Mouse (Mus musculus): ENCODE measurements at regions not wholly inside any gene's neighbourhood (a gene's known extent, or its start where the extent isn't known, plus 50 kb on each side); places are given as distances from the start of the nearest gene placed in this dataset.

DNA sequence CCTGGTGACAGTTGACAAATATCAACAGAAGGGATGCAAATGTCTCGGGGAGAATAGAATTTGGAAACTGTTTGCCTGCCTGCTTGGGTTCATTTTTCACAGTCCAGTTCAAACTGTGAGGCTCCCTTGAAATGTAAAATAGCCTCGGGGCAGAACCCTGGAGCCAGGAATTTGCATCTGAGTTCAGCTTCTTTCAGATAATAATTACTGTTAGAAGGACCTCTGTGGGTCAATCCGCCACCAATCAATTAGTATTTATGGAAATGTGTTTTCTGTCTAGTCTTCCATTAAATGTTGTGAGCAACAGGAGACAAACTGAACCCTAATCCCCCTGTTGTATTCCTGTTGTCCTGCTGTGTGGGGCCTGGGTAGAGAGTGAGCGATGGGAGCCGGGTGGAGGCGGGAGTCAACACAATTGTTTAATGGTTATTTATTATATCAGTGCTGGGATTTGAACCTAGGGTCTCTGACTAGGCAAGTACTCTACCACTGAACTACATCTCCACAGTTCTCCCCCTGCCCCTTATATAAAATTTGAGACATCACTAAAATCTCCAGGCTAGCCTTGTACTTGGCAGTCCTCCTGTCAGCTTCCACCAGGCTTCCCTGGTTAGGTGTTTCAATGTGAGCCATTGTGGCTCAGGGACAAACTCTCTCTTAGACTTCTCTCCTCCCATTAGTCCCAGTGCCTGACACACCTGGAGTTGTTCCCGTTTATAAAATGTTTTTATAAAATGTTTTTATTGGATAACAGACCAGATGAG, 103.3 kb downstream of the Zfp281 start:
- no peaks in the 10 kb centered on the region for H3K27me3 ChIP-seq (ENCODE audit: control insufficient read depth, insufficient read depth, low read length)
- H3K9me3 ChIP-seq (replicated peaks; ENCODE audit: control insufficient read depth, low read length), result no peaks in the 10 kb centered on the region
- no peak overlapping the region for H3K9ac ChIP-seq (ENCODE audit: low read length)
- no peak overlapping the region for H3K4me2 ChIP-seq (ENCODE audit: low read depth, low read length)
- H3K27ac ChIP-seq (ENCODE audit: low read length), result no peak overlapping the region
- no peak for ATAC-seq (replicated peaks; ENCODE audit: extremely low read depth, insufficient read depth, low FRiP score)
- 72% methylated on average over 7 of the region's 7 CpGs for WGBS
- no peak overlapping the region for H3K4me3 ChIP-seq (ENCODE audit: low read length)
- H3K36me3 ChIP-seq (ENCODE audit: control insufficient read depth, insufficient read depth), result no peaks in the 10 kb centered on the region
- peaks cover 3% of the 10 kb centered on the region; the same call in 1 of the 2 replicates for H3K4me1 ChIP-seq (ENCODE audit: control insufficient read depth, insufficient read depth, low read length)

DNA sequence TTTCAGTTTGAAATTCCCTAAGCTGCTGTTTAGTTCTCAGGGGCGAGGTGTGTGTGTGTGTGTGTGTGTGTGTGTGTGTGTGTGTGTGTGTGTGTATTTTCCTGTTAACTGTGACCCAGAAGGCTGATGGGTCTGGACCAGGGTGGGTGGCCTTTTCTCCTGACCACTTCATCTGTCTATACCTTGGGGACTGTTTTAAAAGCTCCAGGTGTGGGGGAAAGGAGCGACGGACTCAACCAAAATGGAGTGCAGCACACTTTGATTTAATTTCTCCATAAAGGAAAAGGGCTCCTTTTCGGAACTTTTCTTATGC, 103.9 kb downstream of the Zfp281 start:
- Histone ChIP-seq H3K9me3 (replicated peaks; ENCODE audit: control insufficient read depth, low read length) (no peaks in the 10 kb centered on the region), H3K36me3 (ENCODE audit: control insufficient read depth, insufficient read depth) (no peaks in the 10 kb centered on the region), H3K4me3 (ENCODE audit: low read length) (no peak overlapping the region), H3K27ac (ENCODE audit: low read length) (no peak overlapping the region), H3K4me1 (ENCODE audit: control insufficient read depth, insufficient read depth, low read length) (peaks cover 3% of the 10 kb centered on the region; the same call in 1 of the 2 replicates), H3K27me3 (ENCODE audit: control insufficient read depth, insufficient read depth, low read length) (no peaks in the 10 kb centered on the region), H3K4me2 (ENCODE audit: low read depth, low read length) (no peak overlapping the region), H3K9ac (ENCODE audit: low read length) (no peak overlapping the region)
- 88% methylated on average over 4 of the region's 4 CpGs for WGBS
- no peak for ATAC-seq (replicated peaks; ENCODE audit: extremely low read depth, insufficient read depth, low FRiP score)

DNA sequence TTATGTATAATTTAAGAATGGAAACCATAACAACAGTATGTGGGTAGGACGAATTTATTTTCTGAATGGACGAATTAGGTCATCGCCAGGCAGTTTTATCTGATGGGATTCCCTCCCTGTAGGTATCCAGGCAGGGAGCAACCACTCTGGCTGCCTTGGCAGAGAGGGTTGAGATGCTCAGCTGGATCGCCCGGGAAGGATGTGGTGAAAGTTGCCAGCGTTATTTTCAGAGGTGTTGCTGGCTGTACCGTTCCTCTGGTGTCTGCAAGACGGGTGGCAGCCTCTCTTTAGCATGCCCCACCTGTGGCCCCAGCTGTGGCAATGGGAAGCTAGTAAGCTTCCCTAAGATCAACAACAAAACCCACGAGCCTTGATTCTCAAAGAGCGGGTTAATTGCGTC, 105.9 kb downstream of the Zfp281 start:
- 33% methylated on average over 11 of the region's 11 CpGs for WGBS
- Histone ChIP-seq H3K4me2 (ENCODE audit: low read depth, low read length) (no peak overlapping the region), H3K27me3 (ENCODE audit: control insufficient read depth, insufficient read depth, low read length) (no peaks in the 10 kb centered on the region), H3K4me3 (ENCODE audit: low read length) (no peak overlapping the region), H3K36me3 (ENCODE audit: control insufficient read depth, insufficient read depth) (no peaks in the 10 kb centered on the region), H3K9me3 (replicated peaks; ENCODE audit: control insufficient read depth, low read length) (no peaks in the 10 kb centered on the region), H3K4me1 (ENCODE audit: control insufficient read depth, insufficient read depth, low read length) (peaks cover 3% of the 10 kb centered on the region; the same call in 1 of the 2 replicates), H3K9ac (ENCODE audit: low read length) (no peak overlapping the region), H3K27ac (ENCODE audit: low read length) (no peak overlapping the region)
- no peak for ATAC-seq (replicated peaks; ENCODE audit: extremely low read depth, insufficient read depth, low FRiP score)

DNA sequence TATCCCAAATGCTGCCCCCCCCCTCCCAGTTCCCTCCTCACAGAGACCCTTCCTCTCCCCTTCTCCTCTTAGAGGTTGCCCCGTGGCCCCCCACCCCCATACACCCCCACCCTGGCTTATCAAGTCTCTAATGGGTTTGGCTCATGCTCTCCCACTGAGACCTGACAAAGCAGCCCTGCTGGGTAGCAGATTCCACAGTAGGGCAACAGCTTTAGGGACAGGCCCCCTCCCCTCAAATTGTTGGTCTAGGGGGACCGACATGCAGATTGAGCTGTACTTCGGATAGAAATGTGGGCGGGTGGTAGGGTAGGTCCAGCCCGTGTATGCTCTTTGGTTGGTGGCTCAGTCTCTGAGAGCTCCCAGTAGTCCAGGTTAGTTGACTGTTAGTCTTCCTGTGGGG, 113.3 kb downstream of the Zfp281 start:
- no peak overlapping the region for H3K4me3 ChIP-seq (ENCODE audit: low read length)
- no peaks in the 10 kb centered on the region for H3K27me3 ChIP-seq (ENCODE audit: control insufficient read depth, insufficient read depth, low read length)
- H3K27ac ChIP-seq (ENCODE audit: low read length), result no peak overlapping the region
- no peak overlapping the region for H3K9ac ChIP-seq (ENCODE audit: low read length)
- H3K36me3 ChIP-seq (ENCODE audit: control insufficient read depth, insufficient read depth), result no peaks in the 10 kb centered on the region
- WGBS, result 19% methylated on average over 5 of the region's 5 CpGs
- ATAC-seq (replicated peaks; ENCODE audit: extremely low read depth, insufficient read depth, low FRiP score), result no peak
- no peaks in the 10 kb centered on the region for H3K4me1 ChIP-seq (ENCODE audit: control insufficient read depth, insufficient read depth, low read length)
- H3K4me2 ChIP-seq (ENCODE audit: low read depth, low read length), result no peak overlapping the region
- H3K9me3 ChIP-seq (replicated peaks; ENCODE audit: control insufficient read depth, low read length), result no peaks in the 10 kb centered on the region

DNA sequence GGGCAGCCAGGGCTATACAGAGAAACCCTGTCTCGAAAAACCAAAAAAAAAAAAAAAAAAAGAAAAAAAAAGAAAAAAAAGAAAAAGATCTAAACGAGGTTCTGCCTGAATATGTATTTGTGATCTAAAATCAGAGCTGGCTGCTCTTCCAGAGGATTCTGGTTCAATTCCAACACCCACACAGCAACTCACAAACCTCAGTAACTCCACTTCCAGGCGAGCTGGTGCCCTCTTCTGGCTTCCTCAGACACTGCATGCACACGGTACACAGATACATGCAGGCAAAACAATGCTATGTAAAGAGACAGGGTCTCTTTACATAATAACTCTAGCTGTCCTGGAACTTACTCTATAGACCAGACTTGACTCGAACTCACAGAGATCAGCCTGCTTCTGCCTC, 114.8 kb downstream of the Zfp281 start:
- Histone ChIP-seq H3K4me3 (ENCODE audit: low read length) (no peak overlapping the region), H3K27me3 (ENCODE audit: control insufficient read depth, insufficient read depth, low read length) (no peaks in the 10 kb centered on the region), H3K9ac (ENCODE audit: low read length) (no peak overlapping the region), H3K27ac (ENCODE audit: low read length) (no peak overlapping the region), H3K9me3 (replicated peaks; ENCODE audit: control insufficient read depth, low read length) (no peaks in the 10 kb centered on the region), H3K36me3 (ENCODE audit: control insufficient read depth, insufficient read depth) (no peaks in the 10 kb centered on the region), H3K4me1 (ENCODE audit: control insufficient read depth, insufficient read depth, low read length) (no peaks in the 10 kb centered on the region), H3K4me2 (ENCODE audit: low read depth, low read length) (no peak overlapping the region)
- 85% methylated on average over 5 of the region's 5 CpGs for WGBS
- no peak for ATAC-seq (replicated peaks; ENCODE audit: extremely low read depth, insufficient read depth, low FRiP score)

DNA sequence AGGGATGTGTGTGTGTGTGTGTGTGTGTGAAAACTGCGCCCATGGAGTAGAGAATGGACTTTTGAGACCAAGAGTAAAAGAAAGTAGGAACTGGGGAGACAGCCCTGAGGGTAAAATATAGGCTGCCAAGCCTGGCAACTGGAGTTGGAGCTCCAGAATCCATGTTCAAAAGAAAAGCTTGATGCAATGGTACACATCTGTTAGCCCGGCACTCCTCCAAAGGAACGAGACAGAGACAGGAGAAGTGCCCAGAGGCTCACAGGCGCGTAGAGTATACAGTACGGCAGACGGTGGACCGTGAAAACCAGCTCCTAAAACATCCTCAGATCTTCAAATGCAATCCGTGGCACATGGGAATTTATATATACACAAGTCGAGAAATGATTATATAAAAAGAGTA, 116.4 kb downstream of the Zfp281 start:
- ATAC-seq (replicated peaks; ENCODE audit: extremely low read depth, insufficient read depth, low FRiP score), result no peak
- Histone ChIP-seq H3K36me3 (ENCODE audit: control insufficient read depth, insufficient read depth) (no peaks in the 10 kb centered on the region), H3K9me3 (replicated peaks; ENCODE audit: control insufficient read depth, low read length) (no peaks in the 10 kb centered on the region), H3K4me1 (ENCODE audit: control insufficient read depth, insufficient read depth, low read length) (no peaks in the 10 kb centered on the region), H3K4me3 (ENCODE audit: low read length) (no peak overlapping the region), H3K4me2 (ENCODE audit: low read depth, low read length) (no peak overlapping the region), H3K27ac (ENCODE audit: low read length) (no peak overlapping the region), H3K9ac (ENCODE audit: low read length) (no peak overlapping the region), H3K27me3 (ENCODE audit: control insufficient read depth, insufficient read depth, low read length) (no peaks in the 10 kb centered on the region)
- WGBS, result 87% methylated on average over 10 of the region's 10 CpGs

DNA sequence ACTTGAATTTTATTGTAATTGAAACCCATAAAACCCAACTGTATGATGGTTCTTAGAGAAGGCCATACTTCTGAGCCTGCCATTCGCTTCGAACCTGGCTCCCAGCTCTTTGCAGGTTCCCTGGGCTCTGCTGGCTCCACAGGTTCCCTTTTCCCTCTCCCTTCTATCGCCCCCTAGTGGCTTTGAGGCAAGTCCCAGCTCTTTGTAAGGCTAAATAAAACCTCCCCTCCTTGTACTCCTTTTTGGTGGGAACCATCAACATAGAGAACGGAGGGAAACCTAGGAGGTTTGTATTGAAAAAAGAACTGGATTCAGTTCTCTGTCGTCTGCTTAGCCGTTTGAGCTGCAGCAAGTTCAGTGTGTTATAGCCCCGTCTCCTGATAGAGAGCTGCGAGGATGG, 124.5 kb downstream of the Zfp281 start:
- no peak overlapping the region for H3K4me2 ChIP-seq (ENCODE audit: low read depth, low read length)

DNA sequence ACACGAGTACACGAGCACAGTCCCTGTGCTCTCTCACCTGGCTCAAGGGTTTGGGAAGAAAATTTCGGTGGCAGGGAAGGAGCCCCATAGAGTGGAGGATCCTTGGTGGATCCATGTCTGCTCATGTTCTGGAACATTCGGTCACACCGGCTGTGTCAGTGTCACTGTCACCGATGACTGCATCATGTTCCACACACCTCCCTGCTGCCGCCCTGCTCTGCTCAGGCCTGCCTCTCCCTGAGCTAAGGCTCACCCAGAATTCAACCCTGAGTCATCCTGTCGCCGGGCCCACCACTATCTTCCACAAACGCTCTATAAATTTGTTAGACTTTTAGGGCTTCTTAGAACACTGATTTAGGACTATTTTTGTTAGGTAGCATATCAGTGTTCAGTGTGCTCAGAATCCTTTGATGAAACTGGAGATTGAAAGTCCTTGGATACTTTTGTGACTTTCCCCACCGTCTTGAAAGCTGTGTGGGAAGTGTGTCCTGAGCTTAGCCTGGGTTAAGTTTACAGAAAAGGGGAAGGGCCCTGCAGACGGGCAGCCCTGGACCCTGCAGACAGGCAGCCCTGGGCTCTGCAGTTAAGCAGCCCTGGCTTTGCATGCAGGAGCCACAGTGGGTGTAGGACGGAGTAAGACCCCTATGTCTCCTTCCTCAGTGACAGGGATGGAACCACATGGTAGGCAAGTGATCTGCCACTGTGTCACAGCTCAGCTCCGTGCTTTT, 126.9 kb downstream of the Zfp281 start:
- 55% methylated on average over 14 of the region's 14 CpGs for WGBS
- no peak overlapping the region for H3K27ac ChIP-seq (ENCODE audit: low read length)
- no peak overlapping the region for H3K9ac ChIP-seq (ENCODE audit: low read length)
- no peak overlapping the region for H3K4me2 ChIP-seq (ENCODE audit: low read depth, low read length)
- no peaks in the 10 kb centered on the region for H3K4me1 ChIP-seq (ENCODE audit: control insufficient read depth, insufficient read depth, low read length)
- no peak for ATAC-seq (replicated peaks; ENCODE audit: extremely low read depth, insufficient read depth, low FRiP score)
- H3K27me3 ChIP-seq (ENCODE audit: control insufficient read depth, insufficient read depth, low read length), result no peaks in the 10 kb centered on the region
- no peak overlapping the region for H3K4me3 ChIP-seq (ENCODE audit: low read length)
- H3K9me3 ChIP-seq (replicated peaks; ENCODE audit: control insufficient read depth, low read length), result no peaks in the 10 kb centered on the region
- no peaks in the 10 kb centered on the region for H3K36me3 ChIP-seq (ENCODE audit: control insufficient read depth, insufficient read depth)

More for the DNA sequence above, 124.5 kb downstream of the Zfp281 start:
- Histone ChIP-seq H3K4me3 (ENCODE audit: low read length) (no peak overlapping the region), H3K36me3 (ENCODE audit: control insufficient read depth, insufficient read depth) (no peaks in the 10 kb centered on the region), H3K4me1 (ENCODE audit: control insufficient read depth, insufficient read depth, low read length) (no peaks in the 10 kb centered on the region), H3K9me3 (replicated peaks; ENCODE audit: control insufficient read depth, low read length) (no peaks in the 10 kb centered on the region), H3K27me3 (ENCODE audit: control insufficient read depth, insufficient read depth, low read length) (no peaks in the 10 kb centered on the region), H3K9ac (ENCODE audit: low read length) (no peak overlapping the region), H3K27ac (ENCODE audit: low read length) (no peak overlapping the region)
- 58% methylated on average over 8 of the region's 8 CpGs for WGBS
- no peak for ATAC-seq (replicated peaks; ENCODE audit: extremely low read depth, insufficient read depth, low FRiP score)

DNA sequence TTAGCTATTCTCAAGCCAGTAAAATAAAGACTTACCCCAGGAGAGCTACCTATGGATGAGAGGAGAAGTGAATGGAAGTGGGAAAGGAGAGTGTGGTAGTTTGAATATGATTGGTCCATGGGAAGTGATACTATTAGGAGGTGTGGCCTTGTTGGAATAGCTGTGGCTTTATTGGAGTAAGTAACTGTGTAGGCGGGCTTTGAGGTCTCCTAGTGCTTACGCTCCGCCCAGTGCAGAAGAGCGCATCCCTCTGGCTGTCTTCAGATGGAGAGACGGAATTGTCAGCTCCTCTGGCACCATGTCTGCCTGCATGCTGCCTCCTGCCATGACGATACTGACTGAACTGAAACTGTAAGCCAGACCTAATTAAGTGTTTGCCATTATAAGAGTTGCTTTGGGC, 129.6 kb downstream of the Zfp281 start:
- no peak overlapping the region for H3K4me3 ChIP-seq (ENCODE audit: low read length)
- H3K4me2 ChIP-seq (ENCODE audit: low read depth, low read length), result no peak overlapping the region
- H3K9me3 ChIP-seq (replicated peaks; ENCODE audit: control insufficient read depth, low read length), result peaks cover 2% of the 10 kb centered on the region; the same call in 1 of the 2 replicates
- no peaks in the 10 kb centered on the region for H3K27me3 ChIP-seq (ENCODE audit: control insufficient read depth, insufficient read depth, low read length)
- 93% methylated on average over 6 of the region's 6 CpGs for WGBS
- H3K36me3 ChIP-seq (ENCODE audit: control insufficient read depth, insufficient read depth), result no peaks in the 10 kb centered on the region
- no peak overlapping the region for H3K27ac ChIP-seq (ENCODE audit: low read length)
- no peak for ATAC-seq (replicated peaks; ENCODE audit: extremely low read depth, insufficient read depth, low FRiP score)
- no peak overlapping the region for H3K9ac ChIP-seq (ENCODE audit: low read length)
- H3K4me1 ChIP-seq (ENCODE audit: control insufficient read depth, insufficient read depth, low read length), result no peaks in the 10 kb centered on the region
